Mouse (Mus musculus) kidney, postnatal 4 days (tissue): ENCODE measurements around the gene Ly6g6d.
"Not testable (repeated sequence)": the region's sequence is repeated elsewhere in the genome, so short reads cannot be mapped to it uniquely, and the experiment has no call there.

Experiments used
- DNase-seq, 2 experiments: peaks; one replicate each; pipeline ENCODE4 v3.0.0; 2021; ENCODE audit warnings: mixed read lengths in 2 of 2

The Ly6g6d gene

GRCm38 (mm10) chr17:35077786-35078233, at the start of gene Ly6g6d:
Gene Ly6g6d (minus strand): TSS chr17:35078065.
- DNase-seq, result peak; percentile 76 to 86

- no peak for DNase-seq
Observed at GRCm38 (mm10) chr17:35127017-35127416, 49.2 kb upstream of the Ly6g6d start.

- DNase-seq, result peak; percentile 81 to 88
Observed at GRCm38 (mm10) chr17:35126206-35126611, 48.3 kb upstream of the Ly6g6d start, which contains the start of gene D17H6S53E. Gene D17H6S53E (plus strand): TSS chr17:35126373.

- DNase-seq, result no peak
Observed at GRCm38 (mm10) chr17:35125578-35125977, 47.7 kb upstream of the Ly6g6d start.

GRCm38 (mm10) chr17:35125081-35125480, 47.2 kb upstream of the Ly6g6d start:
- no peak for DNase-seq

- DNase-seq, result not testable (repeated sequence)
Observed at GRCm38 (mm10) chr17:35124261-35124896, 46.5 kb upstream of the Ly6g6d start.

- DNase-seq, result not testable (repeated sequence)
Observed at GRCm38 (mm10) chr17:35123287-35123686, 45.4 kb upstream of the Ly6g6d start.

GRCm38 (mm10) chr17:35121871-35122303, 44.0 kb upstream of the Ly6g6d start, which contains the start of gene Csnk2b:
Gene Csnk2b (minus strand): TSS chr17:35122053.
- DNase-seq, result peak; percentile 74 to 80

- peak; percentile 98 to 99 for DNase-seq
Observed at GRCm38 (mm10) chr17:35121143-35121799, 43.4 kb upstream of the Ly6g6d start, which contains the start of gene Gpank1. Gene Gpank1 (plus strand): TSS chr17:35121455.

- DNase-seq, result peak in 1 of 2 experiments; percentile 60
Observed at GRCm38 (mm10) chr17:35120745-35121142, 42.9 kb upstream of the Ly6g6d start.

GRCm38 (mm10) chr17:35115046-35116019, 37.5 kb upstream of the Ly6g6d start, which contains the start of gene Ly6g5b:
Gene Ly6g5b (minus strand): TSS chr17:35115428.
- DNase-seq, result peak; percentile 57 to 66

GRCm38 (mm10) chr17:35111774-35112173, 33.9 kb upstream of the Ly6g6d start:
- DNase-seq, result no peak

- no peak for DNase-seq
Observed at GRCm38 (mm10) chr17:35108097-35108496, 30.2 kb upstream of the Ly6g6d start, which contains the start of gene Ly6g5c. Gene Ly6g5c (plus strand): TSS chr17:35108279.

- no peak for DNase-seq
Observed at GRCm38 (mm10) chr17:35106522-35106921, 28.7 kb upstream of the Ly6g6d start.

- peak; percentile 69 to 82 for DNase-seq
Observed at GRCm38 (mm10) chr17:35105740-35106389, 28.0 kb upstream of the Ly6g6d start.

GRCm38 (mm10) chr17:35104754-35105153, 26.9 kb upstream of the Ly6g6d start:
- DNase-seq, result no peak

GRCm38 (mm10) chr17:35104079-35104478, 26.2 kb upstream of the Ly6g6d start:
- DNase-seq, result no peak

- peak; percentile 52 to 68 for DNase-seq
Observed at GRCm38 (mm10) chr17:35103221-35103690, 25.4 kb upstream of the Ly6g6d start.

- DNase-seq, result no peak
Observed at GRCm38 (mm10) chr17:35102299-35102698, 24.4 kb upstream of the Ly6g6d start.

GRCm38 (mm10) chr17:35101161-35101560, 23.3 kb upstream of the Ly6g6d start:
- DNase-seq, result no peak

- DNase-seq, result peak; percentile 60 to 78
Observed at GRCm38 (mm10) chr17:35100196-35100765, 22.4 kb upstream of the Ly6g6d start.
